Comparison of ENCODE assay signal across 8 mouse cellular contexts in the genomic region with DNA sequence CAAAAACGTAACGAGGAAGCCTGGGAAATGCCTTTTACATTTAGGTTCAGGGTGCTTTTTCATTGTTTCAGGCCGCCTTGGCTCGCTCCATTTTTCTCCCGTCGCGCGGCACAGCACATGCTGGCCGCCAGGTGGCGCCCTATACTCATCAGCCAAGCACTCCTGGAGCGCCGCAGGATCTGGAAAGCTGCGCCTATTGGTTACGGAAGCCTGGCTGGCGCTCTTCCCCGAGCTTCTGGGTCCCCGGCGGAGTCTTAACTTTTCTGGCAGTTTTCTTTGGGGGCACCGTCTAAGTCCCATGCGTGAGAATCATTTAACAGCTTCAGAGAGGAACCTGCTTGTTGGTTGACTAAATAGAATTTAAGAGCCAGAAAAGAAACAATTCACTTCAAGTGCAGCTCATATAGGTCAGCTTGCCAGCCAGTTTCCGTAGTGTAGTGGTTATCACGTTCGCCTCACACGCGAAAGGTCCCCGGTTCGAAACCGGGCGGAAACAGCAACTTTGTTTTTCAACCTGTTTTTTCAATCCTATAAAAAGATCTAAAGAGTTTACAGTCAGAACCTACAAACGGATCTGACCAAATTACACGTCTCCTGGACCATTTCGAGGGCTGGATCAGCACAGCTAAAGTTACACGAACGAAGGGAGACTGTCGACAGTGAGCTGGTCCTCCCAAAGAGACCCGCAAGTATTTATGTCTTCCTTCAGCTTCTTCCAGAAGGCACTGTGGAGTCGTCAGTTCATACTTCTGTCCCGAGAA. TPM values are rescaled to one million over a fixed set of nuclear protein-coding genes. Genes with fewer than 3 reads are reported as not detected.
DNase-seq lines count a peak whose midpoint lies in the region; ATAC-seq lines count a peak whose summit lies in the region.

No protein-coding gene starts in this region.

- peak; percentile 90 for DNase-seq in 3134 (ENCODE audit: extremely low read depth, insufficient read length, low spot score)
- peak; percentile 91 to 92 for DNase-seq in adrenal gland, postnatal 36 days
- peak; percentile 94 to 95 for DNase-seq in heart, adult 18-20 months
- DNase-seq in kidney, adult 18-20 months: peak; percentile 97
- DNase-seq in limb, embryonic 10.5 days (ENCODE audit: low spot score): peak; percentile 97
- peak; percentile 97 for DNase-seq in skeletal muscle tissue, adult 2 months (ENCODE audit: low read depth, low spot score)

- H3K4me2 ChIP-seq in embryonic facial prominence, embryonic 12.5 days (replicated peaks): peak overlapping the region; percentile 62
- peak overlapping the region; percentile 61 for H3K4me2 ChIP-seq in midbrain, embryonic 12.5 days (replicated peaks)

- H3K27ac ChIP-seq in embryonic facial prominence, embryonic 12.5 days: peak overlapping the region; percentile 77
- H3K27ac ChIP-seq in limb, embryonic 10.5 days: peak overlapping the region; percentile 81
- H3K27ac ChIP-seq in midbrain, embryonic 12.5 days (replicated peaks): peak overlapping the region; percentile 70

- ATAC-seq in embryonic facial prominence, embryonic 12.5 days (ENCODE audit: insufficient number of reproducible peaks, insufficient read depth, low FRiP score, low TSS enrichment): peak; percentile 86
- ATAC-seq in midbrain, embryonic 12.5 days (ENCODE audit: low FRiP score, low read depth): peak; percentile 89

- H3K4me3 ChIP-seq in embryonic facial prominence, embryonic 12.5 days: peak overlapping the region; percentile 48
- H3K4me3 ChIP-seq in limb, embryonic 10.5 days: peak overlapping the region; percentile 65
- H3K4me3 ChIP-seq in midbrain, embryonic 12.5 days: peak overlapping the region; percentile 58

- peak overlapping the region; percentile 49 for H3K9ac ChIP-seq in embryonic facial prominence, embryonic 12.5 days
- peak overlapping the region; percentile 41 for H3K9ac ChIP-seq in midbrain, embryonic 12.5 days (replicated peaks)

- no peaks in the 10 kb centered on the region for H3K27me3 ChIP-seq in embryonic facial prominence, embryonic 12.5 days
- H3K27me3 ChIP-seq in limb, embryonic 10.5 days (ENCODE audit: low read depth, poor library complexity, severe bottlenecking): no peaks in the 10 kb centered on the region
- H3K27me3 ChIP-seq in midbrain, embryonic 12.5 days: no peaks in the 10 kb centered on the region

- WGBS in embryonic facial prominence, embryonic 12.5 days: under 1% methylated on average over 38 of the region's 38 CpGs
- under 1% methylated on average over 38 of the region's 38 CpGs for WGBS in limb, embryonic 10.5 days
- under 1% methylated on average over 38 of the region's 38 CpGs for WGBS in midbrain, embryonic 12.5 days

- H3K4me1 ChIP-seq in embryonic facial prominence, embryonic 12.5 days: peaks cover 5% of the 10 kb centered on the region; the same call in 1 of the 2 replicates
- peaks cover 16% of the 10 kb centered on the region for H3K4me1 ChIP-seq in limb, embryonic 10.5 days
- peaks cover 12% of the 10 kb centered on the region for H3K4me1 ChIP-seq in midbrain, embryonic 12.5 days

- H3K36me3 ChIP-seq in embryonic facial prominence, embryonic 12.5 days: no peaks in the 10 kb centered on the region
- H3K36me3 ChIP-seq in limb, embryonic 10.5 days: no peaks in the 10 kb centered on the region
- H3K36me3 ChIP-seq in midbrain, embryonic 12.5 days: no peaks in the 10 kb centered on the region

- no peaks in the 10 kb centered on the region for H3K9me3 ChIP-seq in embryonic facial prominence, embryonic 12.5 days
- no peaks in the 10 kb centered on the region for H3K9me3 ChIP-seq in limb, embryonic 10.5 days (replicated peaks)
- no peaks in the 10 kb centered on the region for H3K9me3 ChIP-seq in midbrain, embryonic 12.5 days

RNA-seq across cellular contexts. Expression of a gene that starts 2.5 kb away (rescaled TPM):
- total RNA-seq in adrenal gland, postnatal 36 days (2021): 1 to 10 TPM; 1.9 to 2.6 TPM
- 1.4 and 1.8 TPM in 2 replicates for polyA plus RNA-seq in embryonic facial prominence, embryonic 12.5 days (2016; fragmentation: Nextera tagmentation; extraction: Ambion mirVana)
- 1 to 10 TPM in 1 of 2 experiments, under 1 TPM in 1; 0.60 to 1.4 TPM for total RNA-seq in heart, adult 18-20 months (2021)
- 1.0 and 1.1 TPM in 2 replicates for polyA plus RNA-seq in limb, embryonic 10.5 days (2016; fragmentation: Nextera tagmentation; extraction: Ambion mirVana)
- 1.7 and 3.6 TPM in 2 replicates for polyA plus RNA-seq in midbrain, embryonic 12.5 days (2016; fragmentation: Nextera tagmentation; extraction: Ambion mirVana)

RNA-seq across cellular contexts. Expression of a gene that starts 39.2 kb away (rescaled TPM):
- 100 to 1,000 TPM; 438 to 454 TPM for total RNA-seq in adrenal gland, postnatal 36 days (2021)
- polyA plus RNA-seq in embryonic facial prominence, embryonic 12.5 days (2016; fragmentation: Nextera tagmentation; extraction: Ambion mirVana): 210 and 216 TPM in 2 replicates
- 1,000 to 10,000 TPM; 1,188 to 1,220 TPM for total RNA-seq in heart, adult 18-20 months (2021)
- 250 and 257 TPM in 2 replicates for polyA plus RNA-seq in limb, embryonic 10.5 days (2016; fragmentation: Nextera tagmentation; extraction: Ambion mirVana)
- 225 and 229 TPM in 2 replicates for polyA plus RNA-seq in midbrain, embryonic 12.5 days (2016; fragmentation: Nextera tagmentation; extraction: Ambion mirVana)

RNA-seq across cellular contexts. Expression of a gene that starts 39.3 kb away (rescaled TPM):
- total RNA-seq in adrenal gland, postnatal 36 days (2021): 1 to 10 TPM; 1.5 to 1.6 TPM
- 4.5 and 4.7 TPM in 2 replicates for polyA plus RNA-seq in embryonic facial prominence, embryonic 12.5 days (2016; fragmentation: Nextera tagmentation; extraction: Ambion mirVana)
- total RNA-seq in heart, adult 18-20 months (2021): under 1 TPM; 0.55 to 0.75 TPM
- 0.44 TPM in 1 of 2 replicates, not detected in the other for polyA plus RNA-seq in limb, embryonic 10.5 days (2016; fragmentation: Nextera tagmentation; extraction: Ambion mirVana)
- polyA plus RNA-seq in midbrain, embryonic 12.5 days (2016; fragmentation: Nextera tagmentation; extraction: Ambion mirVana): 0.33 and 0.94 TPM in 2 replicates

RNA-seq across cellular contexts. Expression of a gene that starts 46.5 kb away (rescaled TPM):
- 10 to 100 TPM; 10.9 to 19.5 TPM for total RNA-seq in adrenal gland, postnatal 36 days (2021)
- polyA plus RNA-seq in embryonic facial prominence, embryonic 12.5 days (2016; fragmentation: Nextera tagmentation; extraction: Ambion mirVana): 6.0 and 6.5 TPM in 2 replicates
- 10 to 100 TPM; 12.7 to 12.9 TPM for total RNA-seq in heart, adult 18-20 months (2021)
- polyA plus RNA-seq in limb, embryonic 10.5 days (2016; fragmentation: Nextera tagmentation; extraction: Ambion mirVana): 3.0 and 3.3 TPM in 2 replicates
- polyA plus RNA-seq in midbrain, embryonic 12.5 days (2016; fragmentation: Nextera tagmentation; extraction: Ambion mirVana): 5.8 and 9.8 TPM in 2 replicates

Comparison
In these comparisons a context has a peak if more than half of its experiments do, and no peak if none do; other contexts are left out.
1. Peak in every context shown above with its lines: DNase-seq, ATAC-seq, H3K4me3 ChIP-seq and H3K27ac ChIP-seq.